Mouse (Mus musculus) liver, adult 2 months (tissue): ENCODE measurements at regions not wholly inside any gene's neighbourhood (a gene's known extent, or its start where the extent isn't known, plus 50 kb on each side); places are given as distances from the start of the nearest gene placed in this dataset.

ENCODE experiments used
- DNase-seq: peaks from one replicate; pipeline ENCODE4 v3.0.0-alpha.2; 2011; ENCODE audit warnings: low read depth, low spot score; ENCODE audit errors: extremely low read depth
- H3K27ac ChIP-seq: fragments of 200-500 bp; replicated peaks from 2 replicates; pipeline ENCODE4 v1.5.1; 2012; ENCODE audit warnings: low read depth, mild to moderate bottlenecking, control low read depth, inconsistent platforms, low read length; ENCODE audit not compliant: insufficient read depth
- H3K27me3 ChIP-seq: fragments of 200-500 bp; 2 replicates; pipeline ENCODE4 v1.6.1; 2012; ENCODE audit warnings: mild to moderate bottlenecking, moderate library complexity, low read length, inconsistent platforms; ENCODE audit not compliant: control insufficient read depth, insufficient read depth
- H3K36me3 ChIP-seq: fragments of 200-500 bp; 2 replicates; pipeline ENCODE4 v1.6.1; 2012; ENCODE audit warnings: low read length, inconsistent platforms; ENCODE audit not compliant: control insufficient read depth, insufficient read depth
- H3K4me1 ChIP-seq: fragments of 200-500 bp; 2 replicates; pipeline ENCODE4 v1.6.1; 2011; ENCODE audit warnings: low read length; ENCODE audit not compliant: control insufficient read depth, insufficient read depth
- H3K4me3 ChIP-seq: fragments of 200-500 bp; 2 replicates; pipeline ENCODE4 v1.5.1; 2011; ENCODE audit warnings: low read depth, mild to moderate bottlenecking, control low read depth, low read length, moderate library complexity; ENCODE audit not compliant: insufficient read depth
- H3K79me2 ChIP-seq: fragments of 200-500 bp; 2 replicates; pipeline ENCODE4 v1.6.1; 2012; ENCODE audit warnings: inconsistent platforms, mild to moderate bottlenecking, low read length, moderate library complexity; ENCODE audit not compliant: control insufficient read depth, insufficient read depth
- H3K9ac ChIP-seq: fragments of 200-500 bp; 2 replicates; pipeline ENCODE4 v1.6.1; 2012; ENCODE audit warnings: low read depth, mild to moderate bottlenecking, control low read depth, inconsistent platforms, low read length
- CTCF ChIP-seq: fragments of 200-500 bp; IDR thresholded peaks from 2 replicates; pipeline ENCODE4 v1.5.1; 2011; ENCODE audit warnings: low read depth, low read length, control low read depth
- POLR2A ChIP-seq: fragments of 200-500 bp; IDR thresholded peaks from 2 replicates; pipeline ENCODE4 v1.6.1; 2011; ENCODE audit warnings: low read length, control low read depth; ENCODE audit not compliant: insufficient read depth; ENCODE audit errors: extremely low read depth
- WGBS: fragments of 180-500 bp; shearing (Covaris S2); methylation state at CpG from one replicate; pipeline ENCODE4 v1.1.7; 2018; 5-methylcytosine and 5-hydroxymethylcytosine counted together

GRCm38 (mm10) chr2:8429652-8430343, 920.4 kb upstream of the Celf2 start:
- WGBS = 62% methylated on average over 5 of the region's 5 CpGs

DNA sequence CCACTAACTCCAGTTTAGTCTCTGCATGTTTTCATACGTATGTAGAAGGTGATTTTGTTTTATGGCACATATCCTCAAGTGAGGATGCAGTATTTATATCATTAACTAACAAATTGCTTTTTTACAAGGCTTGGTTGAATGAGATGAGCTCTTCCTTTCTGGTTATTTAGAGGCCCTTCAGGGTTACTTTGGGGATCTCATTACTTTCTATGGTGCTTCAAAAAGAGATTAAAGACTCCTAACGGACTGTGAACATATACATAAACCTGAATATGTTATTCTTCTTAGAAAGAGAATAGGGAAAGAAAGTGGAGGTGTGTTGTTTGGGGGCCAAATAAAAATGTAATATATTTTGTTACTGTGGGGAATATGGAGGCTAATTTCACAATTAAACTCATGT, 918.8 kb upstream of the Celf2 start:
- Histone ChIP-seq H3K27ac (no peak overlapping the region), H3K27me3 (no peaks in the 10 kb centered on the region), H3K4me3 (no peak overlapping the region), H3K79me2 (no peaks in the 10 kb centered on the region), H3K36me3 (no peaks in the 10 kb centered on the region), H3K9ac (no peak overlapping the region), H3K4me1 (no peaks in the 10 kb centered on the region)
- DNase-seq = no peak
- no peak for TF ChIP-seq POLR2A
- no peak for TF ChIP-seq CTCF
- 60% methylated on average over 2 of the region's 2 CpGs for WGBS

More at GRCm38 (mm10) chr2:8429652-8430343, 920.4 kb upstream of the Celf2 start:
- no peak for TF ChIP-seq POLR2A
- H3K9ac ChIP-seq = no peak overlapping the region
- no peak overlapping the region for H3K4me3 ChIP-seq
- H3K27ac ChIP-seq = no peak overlapping the region
- H3K79me2 ChIP-seq = no peaks in the 10 kb centered on the region
- no peak for DNase-seq
- no peaks in the 10 kb centered on the region for H3K36me3 ChIP-seq
- no peaks in the 10 kb centered on the region for H3K4me1 ChIP-seq
- H3K27me3 ChIP-seq = no peaks in the 10 kb centered on the region

- 65% methylated on average over 1 of the region's 1 CpGs for WGBS
- no peaks in the 10 kb centered on the region for H3K36me3 ChIP-seq
- H3K79me2 ChIP-seq = no peaks in the 10 kb centered on the region
- no peak overlapping the region for H3K4me3 ChIP-seq
- TF ChIP-seq CTCF (no peak), POLR2A (no peak)
- no peak overlapping the region for H3K9ac ChIP-seq
- no peaks in the 10 kb centered on the region for H3K27me3 ChIP-seq
- H3K4me1 ChIP-seq = no peaks in the 10 kb centered on the region
- no peak overlapping the region for H3K27ac ChIP-seq
- DNase-seq = no peak
Measured at GRCm38 (mm10) chr2:8427720-8428119, 918.4 kb upstream of the Celf2 start.

GRCm38 (mm10) chr2:8415917-8416316, 906.6 kb upstream of the Celf2 start:
- H3K27me3 ChIP-seq = no peaks in the 10 kb centered on the region
- H3K36me3 ChIP-seq = no peaks in the 10 kb centered on the region
- H3K79me2 ChIP-seq = no peaks in the 10 kb centered on the region
- 57% methylated on average over 3 of the region's 3 CpGs for WGBS
- no peak for DNase-seq
- TF ChIP-seq POLR2A = no peak
- no peak for TF ChIP-seq CTCF
- no peak overlapping the region for H3K9ac ChIP-seq
- H3K4me1 ChIP-seq = no peaks in the 10 kb centered on the region
- no peak overlapping the region for H3K4me3 ChIP-seq
- H3K27ac ChIP-seq = no peak overlapping the region

DNA sequence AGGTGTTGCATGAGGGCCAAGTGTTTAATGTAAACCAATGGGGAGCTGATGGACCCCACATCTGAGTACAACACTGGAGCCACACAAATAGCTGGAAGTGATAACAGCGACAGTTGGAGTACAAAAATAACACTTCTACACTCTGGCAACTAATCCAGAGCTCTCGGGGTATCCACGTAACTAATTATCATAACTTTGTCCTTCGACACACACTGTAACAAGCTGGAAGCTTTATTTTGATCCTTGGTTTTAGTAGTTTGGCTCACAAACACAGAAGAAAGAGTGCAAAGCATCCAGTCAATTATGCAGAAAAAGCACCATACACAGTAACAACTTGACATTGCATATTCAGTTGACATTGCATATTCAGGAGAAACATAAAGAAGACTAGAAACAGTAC, 884.8 kb upstream of the Celf2 start:
- Histone ChIP-seq H3K27me3 (no peaks in the 10 kb centered on the region), H3K79me2 (no peaks in the 10 kb centered on the region), H3K36me3 (no peaks in the 10 kb centered on the region), H3K4me3 (no peak overlapping the region), H3K4me1 (no peaks in the 10 kb centered on the region), H3K27ac (no peak overlapping the region), H3K9ac (no peak overlapping the region)
- no peak for TF ChIP-seq POLR2A
- TF ChIP-seq CTCF = no peak
- DNase-seq = no peak
- 86% methylated on average over 4 of the region's 4 CpGs for WGBS

GRCm38 (mm10) chr2:8389530-8389929, 880.2 kb upstream of the Celf2 start:
- H3K79me2 ChIP-seq = no peaks in the 10 kb centered on the region
- H3K4me1 ChIP-seq = no peaks in the 10 kb centered on the region
- no peak for DNase-seq
- no peak overlapping the region for H3K27ac ChIP-seq
- H3K36me3 ChIP-seq = no peaks in the 10 kb centered on the region
- no peak overlapping the region for H3K4me3 ChIP-seq
- WGBS = 60% methylated on average over 2 of the region's 2 CpGs
- no peak overlapping the region for H3K9ac ChIP-seq
- no peak for TF ChIP-seq POLR2A
- no peak for TF ChIP-seq CTCF
- no peaks in the 10 kb centered on the region for H3K27me3 ChIP-seq
